Mouse (Mus musculus): ENCODE results near the gene Slco1c1. TPM values are rescaled to one million over a fixed set of nuclear protein-coding genes. Genes with fewer than 3 reads are reported as not detected.
"Not testable (repeated sequence)": the region's sequence is repeated elsewhere in the genome, so short reads cannot be mapped to it uniquely, and the experiment has no call there.

The Slco1c1 gene
- polyA plus RNA-seq, 1 experiment from 2014 or later: 0.23 TPM

GRCm38 (mm10) chr6:141590598-141591200, 66.5 kb downstream of the Slco1c1 start:
- not testable (repeated sequence) for H3K4me1 ChIP-seq (ENCODE audit: control insufficient read depth in 2 of 2, insufficient read depth in 2 of 2, low read length in 2 of 2); H3K27me3 ChIP-seq (ENCODE audit: control insufficient read depth, insufficient read depth, low read length); H3K4me2 ChIP-seq (ENCODE audit: low read length); H3K27ac ChIP-seq (replicated peaks in 1 of 2; ENCODE audit: control insufficient read depth in 1 of 2, insufficient read depth in 1 of 2, low read depth in 2 of 2, low read length in 2 of 2); H3K4me3 ChIP-seq (ENCODE audit: control insufficient read depth in 1 of 2, insufficient read depth in 1 of 2, low read depth in 1 of 2, low read length in 2 of 2); ATAC-seq (ENCODE audit: insufficient number of reproducible peaks, insufficient read depth, low FRiP score, low read depth); H3K9ac ChIP-seq (ENCODE audit: low read length); H3K36me3 ChIP-seq (ENCODE audit: control insufficient read depth, insufficient read depth, low read length); H3K9me3 ChIP-seq (ENCODE audit: control insufficient read depth, low read length)
- 59% methylated on average over 4 of the region's 4 CpGs for WGBS

- Histone ChIP-seq H3K4me1 (ENCODE audit: control insufficient read depth in 2 of 2, insufficient read depth in 2 of 2, low read length in 2 of 2) (no peaks in the 10 kb centered on the region), H3K9me3 (ENCODE audit: control insufficient read depth, low read length) (peaks cover 5% of the 10 kb centered on the region; the same call in 1 of the 2 replicates)
- ATAC-seq (ENCODE audit: insufficient number of reproducible peaks, insufficient read depth, low FRiP score, low read depth): no peak
These were observed 71.9 kb downstream of the Slco1c1 start for GRCm38 (mm10) chr6:141596081-141596480.

GRCm38 (mm10) chr6:141597037-141597436, 72.9 kb downstream of the Slco1c1 start:
- WGBS: 99% methylated on average over 2 of the region's 2 CpGs
- no peak overlapping the region for H3K4me2 ChIP-seq (ENCODE audit: low read length)
- H3K4me3 ChIP-seq (ENCODE audit: control insufficient read depth in 1 of 2, insufficient read depth in 1 of 2, low read depth in 1 of 2, low read length in 2 of 2): no peak overlapping the region
- no peak overlapping the region for H3K27ac ChIP-seq (replicated peaks in 1 of 2; ENCODE audit: control insufficient read depth in 1 of 2, insufficient read depth in 1 of 2, low read depth in 2 of 2, low read length in 2 of 2)
- H3K36me3 ChIP-seq (ENCODE audit: control insufficient read depth, insufficient read depth, low read length): no peaks in the 10 kb centered on the region
- H3K27me3 ChIP-seq (ENCODE audit: control insufficient read depth, insufficient read depth, low read length): no peaks in the 10 kb centered on the region
- H3K9me3 ChIP-seq (ENCODE audit: control insufficient read depth, low read length): peaks cover 5% of the 10 kb centered on the region; the same call in 1 of the 2 replicates
- H3K4me1 ChIP-seq (ENCODE audit: control insufficient read depth in 2 of 2, insufficient read depth in 2 of 2, low read length in 2 of 2): no peaks in the 10 kb centered on the region
- no peak overlapping the region for H3K9ac ChIP-seq (ENCODE audit: low read length)
- no peak for ATAC-seq (ENCODE audit: insufficient number of reproducible peaks, insufficient read depth, low FRiP score, low read depth)

More at GRCm38 (mm10) chr6:141596081-141596480, 71.9 kb downstream of the Slco1c1 start:
- Histone ChIP-seq H3K27ac (replicated peaks in 1 of 2; ENCODE audit: control insufficient read depth in 1 of 2, insufficient read depth in 1 of 2, low read depth in 2 of 2, low read length in 2 of 2) (no peak overlapping the region), H3K9ac (ENCODE audit: low read length) (no peak overlapping the region), H3K4me3 (ENCODE audit: control insufficient read depth in 1 of 2, insufficient read depth in 1 of 2, low read depth in 1 of 2, low read length in 2 of 2) (no peak overlapping the region), H3K4me2 (ENCODE audit: low read length) (no peak overlapping the region), H3K36me3 (ENCODE audit: control insufficient read depth, insufficient read depth, low read length) (no peaks in the 10 kb centered on the region), H3K27me3 (ENCODE audit: control insufficient read depth, insufficient read depth, low read length) (no peaks in the 10 kb centered on the region)
- 69% methylated on average over 2 of the region's 2 CpGs for WGBS

GRCm38 (mm10) chr6:141600940-141601339, 76.8 kb downstream of the Slco1c1 start:
- Histone ChIP-seq H3K27me3 (ENCODE audit: control insufficient read depth, insufficient read depth, low read length) (no peaks in the 10 kb centered on the region), H3K9ac (ENCODE audit: low read length) (no peak overlapping the region), H3K4me2 (ENCODE audit: low read length) (no peak overlapping the region), H3K36me3 (ENCODE audit: control insufficient read depth, insufficient read depth, low read length) (no peaks in the 10 kb centered on the region), H3K4me1 (ENCODE audit: control insufficient read depth in 2 of 2, insufficient read depth in 2 of 2, low read length in 2 of 2) (no peaks in the 10 kb centered on the region), H3K9me3 (ENCODE audit: control insufficient read depth, low read length) (peaks cover 5% of the 10 kb centered on the region; the same call in 1 of the 2 replicates), H3K27ac (replicated peaks in 1 of 2; ENCODE audit: control insufficient read depth in 1 of 2, insufficient read depth in 1 of 2, low read depth in 2 of 2, low read length in 2 of 2) (no peak overlapping the region), H3K4me3 (ENCODE audit: control insufficient read depth in 1 of 2, insufficient read depth in 1 of 2, low read depth in 1 of 2, low read length in 2 of 2) (no peak overlapping the region)
- no peak for ATAC-seq (ENCODE audit: insufficient number of reproducible peaks, insufficient read depth, low FRiP score, low read depth)
- WGBS: 69% methylated on average over 9 of the region's 9 CpGs

- Histone ChIP-seq H3K9ac (ENCODE audit: low read length) (no peak overlapping the region), H3K27ac (replicated peaks in 1 of 2; ENCODE audit: control insufficient read depth in 1 of 2, insufficient read depth in 1 of 2, low read depth in 2 of 2, low read length in 2 of 2) (no peak overlapping the region), H3K4me1 (ENCODE audit: control insufficient read depth in 2 of 2, insufficient read depth in 2 of 2, low read length in 2 of 2) (no peaks in the 10 kb centered on the region), H3K4me3 (ENCODE audit: control insufficient read depth in 1 of 2, insufficient read depth in 1 of 2, low read depth in 1 of 2, low read length in 2 of 2) (no peak overlapping the region), H3K9me3 (ENCODE audit: control insufficient read depth, low read length) (no peaks in the 10 kb centered on the region), H3K4me2 (ENCODE audit: low read length) (no peak overlapping the region), H3K27me3 (ENCODE audit: control insufficient read depth, insufficient read depth, low read length) (no peaks in the 10 kb centered on the region), H3K36me3 (ENCODE audit: control insufficient read depth, insufficient read depth, low read length) (no peaks in the 10 kb centered on the region)
- no peak for ATAC-seq (ENCODE audit: insufficient number of reproducible peaks, insufficient read depth, low FRiP score, low read depth)
- WGBS: 60% methylated on average over 2 of the region's 2 CpGs
These were observed 86.6 kb downstream of the Slco1c1 start for GRCm38 (mm10) chr6:141610702-141611260.

- Histone ChIP-seq H3K27ac (replicated peaks in 1 of 2; ENCODE audit: control insufficient read depth in 1 of 2, insufficient read depth in 1 of 2, low read depth in 2 of 2, low read length in 2 of 2) (no peak overlapping the region), H3K9me3 (ENCODE audit: control insufficient read depth, low read length) (no peaks in the 10 kb centered on the region), H3K4me2 (ENCODE audit: low read length) (no peak overlapping the region), H3K4me1 (ENCODE audit: control insufficient read depth in 2 of 2, insufficient read depth in 2 of 2, low read length in 2 of 2) (no peaks in the 10 kb centered on the region), H3K4me3 (ENCODE audit: control insufficient read depth in 1 of 2, insufficient read depth in 1 of 2, low read depth in 1 of 2, low read length in 2 of 2) (no peak overlapping the region), H3K36me3 (ENCODE audit: control insufficient read depth, insufficient read depth, low read length) (no peaks in the 10 kb centered on the region), H3K9ac (ENCODE audit: low read length) (no peak overlapping the region), H3K27me3 (ENCODE audit: control insufficient read depth, insufficient read depth, low read length) (no peaks in the 10 kb centered on the region)
- no peak for ATAC-seq (ENCODE audit: insufficient number of reproducible peaks, insufficient read depth, low FRiP score, low read depth)
These were observed 89.8 kb downstream of the Slco1c1 start for GRCm38 (mm10) chr6:141614017-141614416.

- Histone ChIP-seq H3K36me3 (ENCODE audit: control insufficient read depth, insufficient read depth, low read length) (no peaks in the 10 kb centered on the region), H3K27ac (replicated peaks in 1 of 2; ENCODE audit: control insufficient read depth in 1 of 2, insufficient read depth in 1 of 2, low read depth in 2 of 2, low read length in 2 of 2) (no peak overlapping the region), H3K9me3 (ENCODE audit: control insufficient read depth, low read length) (no peaks in the 10 kb centered on the region), H3K4me3 (ENCODE audit: control insufficient read depth in 1 of 2, insufficient read depth in 1 of 2, low read depth in 1 of 2, low read length in 2 of 2) (no peak overlapping the region), H3K9ac (ENCODE audit: low read length) (no peak overlapping the region), H3K27me3 (ENCODE audit: control insufficient read depth, insufficient read depth, low read length) (no peaks in the 10 kb centered on the region), H3K4me2 (ENCODE audit: low read length) (no peak overlapping the region), H3K4me1 (ENCODE audit: control insufficient read depth in 2 of 2, insufficient read depth in 2 of 2, low read length in 2 of 2) (no peaks in the 10 kb centered on the region)
- 83% methylated on average over 3 of the region's 3 CpGs for WGBS
- no peak for ATAC-seq (ENCODE audit: insufficient number of reproducible peaks, insufficient read depth, low FRiP score, low read depth)
These were observed 91.2 kb downstream of the Slco1c1 start for GRCm38 (mm10) chr6:141615348-141615747.

All from heart, embryonic 14.5 days (tissue).